Mouse (Mus musculus): ENCODE data around the gene Zfp692. TPM values are rescaled to one million over a fixed set of nuclear protein-coding genes. Genes with fewer than 3 reads are reported as not detected.

The Zfp692 gene
- polyA plus RNA-seq, 1 experiment from 2014 or later, result 25.6 TPM

Other genes starting within 250 kb of the Zfp692 start
- gene Gm12248, start 213.9 kb upstream of the Zfp692 start, polyA plus RNA-seq (2015; fragmentation: Nextera tagmentation; extraction: Ambion mirVana), result not detected in 2 replicates
- 107 and 115 TPM in 2 replicates for gene Cnot8, start 202.9 kb upstream of the Zfp692 start, polyA plus RNA-seq (2015; fragmentation: Nextera tagmentation; extraction: Ambion mirVana)
- gene Gemin5, start 138.5 kb upstream of the Zfp692 start, polyA plus RNA-seq (2015; fragmentation: Nextera tagmentation; extraction: Ambion mirVana), result 12.4 and 17.7 TPM in 2 replicates
- gene Mrpl22, start 135.4 kb upstream of the Zfp692 start, polyA plus RNA-seq (2015; fragmentation: Nextera tagmentation; extraction: Ambion mirVana), result 111 and 127 TPM in 2 replicates
- gene Igtp, start 107.5 kb upstream of the Zfp692 start, polyA plus RNA-seq (2015; fragmentation: Nextera tagmentation; extraction: Ambion mirVana), result 1.5 and 2.2 TPM in 2 replicates
- gene Irgm2, start 107.5 kb upstream of the Zfp692 start, polyA plus RNA-seq (2015; fragmentation: Nextera tagmentation; extraction: Ambion mirVana), result 0.95 and 0.98 TPM in 2 replicates
- gene 4930438A08Rik, start 32.3 kb upstream of the Zfp692 start, polyA plus RNA-seq (2015; fragmentation: Nextera tagmentation; extraction: Ambion mirVana), result not detected in 2 replicates
- 35.5 and 39.5 TPM in 2 replicates for gene Zfp672, start 23.3 kb downstream of the Zfp692 start, polyA plus RNA-seq (2015; fragmentation: Nextera tagmentation; extraction: Ambion mirVana)
- 46.2 and 47.4 TPM in 2 replicates for gene Sh3bp5l, start 23.7 kb downstream of the Zfp692 start, polyA plus RNA-seq (2015; fragmentation: Nextera tagmentation; extraction: Ambion mirVana)
- gene Lypd8, start 72.0 kb downstream of the Zfp692 start, polyA plus RNA-seq (2015; fragmentation: Nextera tagmentation; extraction: Ambion mirVana), result not detected in 2 replicates
- not detected in 2 replicates for gene 1810065E05Rik, start 114.0 kb downstream of the Zfp692 start, polyA plus RNA-seq (2015; fragmentation: Nextera tagmentation; extraction: Ambion mirVana)
- gene Gm12253, start 125.5 kb downstream of the Zfp692 start, polyA plus RNA-seq (2015; fragmentation: Nextera tagmentation; extraction: Ambion mirVana), result not detected in 2 replicates
- not detected in 2 replicates for gene Lypd9, start 145.9 kb downstream of the Zfp692 start, polyA plus RNA-seq (2015; fragmentation: Nextera tagmentation; extraction: Ambion mirVana)
- not detected in 2 replicates for gene Olfr30, start 155.2 kb downstream of the Zfp692 start, polyA plus RNA-seq (2015; fragmentation: Nextera tagmentation; extraction: Ambion mirVana)
- gene Olfr332, start 185.5 kb downstream of the Zfp692 start, polyA plus RNA-seq (2015; fragmentation: Nextera tagmentation; extraction: Ambion mirVana), result not detected in 2 replicates
- gene Olfr331, start 195.5 kb downstream of the Zfp692 start, polyA plus RNA-seq (2015; fragmentation: Nextera tagmentation; extraction: Ambion mirVana), result not detected in 2 replicates
- gene Olfr330, start 227.8 kb downstream of the Zfp692 start, polyA plus RNA-seq (2015; fragmentation: Nextera tagmentation; extraction: Ambion mirVana), result not detected in 2 replicates
- not detected in 2 replicates for gene Olfr329-ps, start 239.4 kb downstream of the Zfp692 start, polyA plus RNA-seq (2015; fragmentation: Nextera tagmentation; extraction: Ambion mirVana)
- not detected in 2 replicates for gene Olfr328, start 248.6 kb downstream of the Zfp692 start, polyA plus RNA-seq (2015; fragmentation: Nextera tagmentation; extraction: Ambion mirVana)

Data from neural tube, embryonic 13.5 days (tissue).